22 mouse cellular contexts compared by ENCODE assay signal in genomic region chr17:12102326-12102725, GRCm38 (mm10).
"Had no signal": no experiment of that assay in that cellular context is flagged by ENCODE, and none has a peak within 500 bp of the region (broad histone marks: within the 10 kb centered on the region; RNA-seq: fewer than 3 reads in every experiment).

No protein-coding gene starts in this region.

- ATAC-seq: forebrain, embryonic 13.5 days; forebrain, embryonic 14.5 days; forebrain, embryonic 15.5 days; forebrain, embryonic 16.5 days; forebrain, postnatal 0 days had no signal

- DNase-seq: cerebellum, adult 2 months; cerebellum, adult 8-10 months; cerebellum, adult 9-10 months; cerebellum, adult 9-11 months; cerebellum, postnatal 10 days; cerebellum, postnatal 14 days; cerebellum, postnatal 25 days; cerebellum, postnatal 36 days; embryo, embryonic 11 days; forebrain, postnatal 0 days; gastrocnemius, adult 2 months; gastrocnemius, postnatal 10 days; gastrocnemius, postnatal 14 days; gastrocnemius, postnatal 25 days; gastrocnemius, postnatal 36 days; heart, adult 11 months; heart, adult 18-20 months; heart, adult 2 months had no signal
